Mouse (Mus musculus) lung, adult 2 months (tissue): ENCODE results near the gene Ccl12. TPM values are rescaled to one million over a fixed set of nuclear protein-coding genes. Genes with fewer than 3 reads are reported as not detected.

ENCODE experiments used
- DNase-seq: peaks from one replicate; pipeline ENCODE4 v3.0.0; 2022
- H3K4me1 ChIP-seq: fragments of 200-500 bp; 2 replicates; pipeline ENCODE4 v1.6.1; 2011; ENCODE audit warnings: low read length; ENCODE audit not compliant: control insufficient read depth, insufficient read depth
- H3K4me3 ChIP-seq: fragments of 200-500 bp; replicated peaks from 2 replicates; pipeline ENCODE3; 2011; ENCODE audit warnings: low read depth, mild to moderate bottlenecking, control low read depth, low read length; ENCODE audit errors: extremely low read depth
- CTCF ChIP-seq: fragments of 200-500 bp; IDR thresholded peaks from 2 replicates; pipeline ENCODE4 v1.5.1; 2011; ENCODE audit warnings: mild to moderate bottlenecking, low read length, control low read depth; ENCODE audit not compliant: insufficient read depth
- POLR2A ChIP-seq: fragments of 200-500 bp; IDR thresholded peaks from 2 replicates; pipeline ENCODE4 v1.6.1; 2011; ENCODE audit warnings: low read depth, mild to moderate bottlenecking, control low read depth, low read length, borderline replicate concordance; ENCODE audit errors: extremely low read depth
- WGBS: fragments of 180-500 bp; shearing (Covaris S2); methylation state at CpG from one replicate; pipeline ENCODE4 v1.1.7; 2018; 5-methylcytosine and 5-hydroxymethylcytosine counted together
- polyA plus RNA-seq: library from polyadenylated mRNA; depleted of rRNA; stranded (reverse); fragments of >200 nt; gene quantifications from 2 replicates; pipeline ENCODE4 v1.2.3, GENCODE M21; 2012

Ccl12 gene
- polyA plus RNA-seq, 1 experiment = 2.9 TPM

DNA sequence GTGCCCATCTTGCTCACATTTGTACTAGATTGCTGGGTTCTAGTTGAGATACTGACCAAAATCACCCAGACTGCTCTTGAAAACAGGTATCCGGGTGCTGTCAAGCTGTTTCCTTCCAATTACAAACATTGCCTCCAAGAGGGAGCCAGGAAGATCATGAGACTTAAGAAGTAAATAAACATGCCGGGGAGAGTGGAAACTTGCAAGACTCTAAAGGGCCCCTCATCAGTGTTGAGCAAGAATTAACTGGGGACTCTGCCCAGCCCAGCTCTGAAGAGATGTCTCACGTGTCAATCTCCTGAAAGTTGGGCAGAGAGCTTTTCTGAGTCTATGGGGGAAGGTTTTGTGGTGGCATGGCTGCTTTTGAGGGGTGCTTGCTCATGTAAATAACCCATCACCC lies 24.6 kb upstream of the Ccl12 start:
- Histone ChIP-seq H3K4me1 (no peaks in the 10 kb centered on the region; the same call in 1 of the 2 replicates), H3K4me3 (no peak overlapping the region)
- TF ChIP-seq POLR2A (no peak), CTCF (no peak)
- 24% methylated on average over 3 of the region's 3 CpGs for WGBS
- no peak for DNase-seq

DNA sequence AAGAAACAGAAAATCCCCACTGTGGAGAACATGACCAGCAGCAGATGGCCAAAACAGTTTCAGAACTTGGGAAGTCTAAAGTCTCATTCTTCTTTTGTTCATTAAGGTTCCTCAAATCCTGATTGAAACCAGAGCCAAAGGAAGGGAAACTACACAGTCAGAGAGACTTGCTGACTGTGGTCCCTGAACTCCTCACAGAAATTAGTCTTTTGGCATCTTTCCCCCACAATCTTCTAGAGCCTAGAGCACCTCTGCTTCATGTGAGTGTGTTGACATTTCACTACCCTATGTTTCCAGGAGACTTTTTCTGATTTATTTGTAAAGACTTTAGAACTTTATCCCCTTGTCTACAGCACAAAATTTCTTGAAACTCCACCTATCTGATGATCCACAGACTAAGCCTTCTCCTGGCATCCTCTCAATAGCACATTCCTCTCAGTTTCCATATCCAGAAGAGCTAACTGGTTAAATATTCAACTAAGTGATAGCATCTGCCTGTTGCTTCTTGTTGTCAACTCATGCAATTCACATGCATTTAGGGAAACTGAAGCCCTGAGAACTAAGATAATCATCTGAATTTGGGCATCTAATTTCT lies 23.4 kb upstream of the Ccl12 start:
- no peaks in the 10 kb centered on the region; the same call in 1 of the 2 replicates for H3K4me1 ChIP-seq
- no peak overlapping the region for H3K4me3 ChIP-seq
- DNase-seq = no peak
- TF ChIP-seq POLR2A = no peak
- no peak for TF ChIP-seq CTCF

DNA sequence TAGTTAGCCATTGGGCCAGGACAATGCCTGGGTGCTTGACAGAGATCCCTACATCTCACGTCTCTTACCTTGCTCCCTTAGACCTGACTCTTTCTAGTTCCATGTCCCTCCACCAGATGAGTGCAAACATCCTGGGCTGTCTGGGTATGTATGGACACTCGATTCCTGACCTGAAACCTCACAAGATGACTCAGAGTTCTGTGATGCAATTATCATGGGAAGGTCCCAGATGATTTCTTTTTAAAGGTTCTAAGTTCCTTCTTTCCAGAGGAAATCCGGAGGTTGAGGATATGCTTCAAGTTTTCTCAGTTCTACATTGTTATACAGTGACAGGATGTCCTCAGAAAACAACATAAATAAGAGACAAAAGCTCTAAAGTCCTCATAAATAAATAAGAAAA lies 20.8 kb upstream of the Ccl12 start:
- no peak for TF ChIP-seq POLR2A
- TF ChIP-seq CTCF = no peak
- Histone ChIP-seq H3K4me3 (no peak overlapping the region), H3K4me1 (no peaks in the 10 kb centered on the region; the same call in 1 of the 2 replicates)
- no peak for DNase-seq
- 58% methylated on average over 3 of the region's 3 CpGs for WGBS

DNA sequence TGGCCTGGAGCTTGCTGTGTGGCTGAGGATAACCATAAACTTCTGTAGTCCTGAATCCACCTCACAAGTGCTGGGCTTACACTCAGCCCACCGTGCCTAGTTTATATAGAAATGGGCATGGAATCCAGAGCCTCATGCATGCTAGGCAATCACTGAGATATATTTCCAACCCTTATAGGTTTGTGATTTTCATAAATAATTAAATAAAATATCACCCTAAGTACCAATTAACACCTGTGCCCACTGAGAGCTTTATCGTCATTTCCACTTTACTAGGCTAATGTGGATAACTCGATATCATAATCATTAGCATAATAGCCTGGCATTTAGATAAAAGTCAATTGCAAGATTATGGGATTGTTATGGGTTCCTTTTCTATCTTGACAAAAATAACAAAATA lies 17.3 kb upstream of the Ccl12 start:
- no peak for DNase-seq
- H3K4me1 ChIP-seq = no peaks in the 10 kb centered on the region
- 92% methylated on average over 3 of the region's 3 CpGs for WGBS

DNA sequence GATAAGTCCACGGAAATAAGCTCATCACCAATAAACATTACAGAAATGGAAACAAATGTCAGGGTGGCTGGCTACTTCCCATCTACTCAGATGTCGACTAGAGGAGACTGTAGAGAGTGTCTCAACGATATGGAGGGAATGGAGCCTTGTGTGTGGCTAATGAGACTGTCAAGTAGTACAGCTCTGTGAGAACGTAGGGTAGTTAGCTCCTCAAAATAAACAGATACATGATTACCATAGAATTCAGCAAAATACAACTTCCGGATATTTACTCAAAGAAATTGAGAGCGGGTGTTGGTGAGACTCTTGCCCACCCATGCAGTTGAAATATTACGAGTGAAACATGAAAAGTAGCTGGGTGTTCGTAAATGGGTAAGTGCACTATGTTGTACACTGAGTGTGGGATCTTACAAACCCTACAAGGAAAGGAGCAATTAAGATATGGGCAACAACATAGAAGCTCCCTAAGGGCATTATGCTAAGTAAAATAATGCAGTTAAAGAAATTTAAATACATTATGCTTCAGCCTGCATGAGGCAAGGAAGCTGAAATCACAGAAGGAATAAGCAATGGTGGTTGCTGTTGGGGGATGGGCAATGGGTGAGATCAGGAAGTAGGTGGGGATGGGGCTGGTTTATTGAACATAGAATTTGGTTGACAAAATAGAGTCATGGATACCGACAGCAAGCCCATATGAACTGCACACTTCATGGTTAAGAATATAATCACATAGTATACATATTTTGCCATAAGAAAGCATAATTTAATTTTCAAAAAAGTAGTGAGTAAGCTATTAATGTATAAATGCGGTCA lies 1.9 kb upstream of the Ccl12 start:
- 60% methylated on average over 10 of the region's 10 CpGs for WGBS
- Histone ChIP-seq H3K4me1 (no peaks in the 10 kb centered on the region), H3K4me3 (no peak overlapping the region)
- TF ChIP-seq POLR2A = no peak
- TF ChIP-seq CTCF = no peak
- DNase-seq = no peak

More for the DNA sequence above, 17.3 kb upstream of the Ccl12 start:
- no peak overlapping the region for H3K4me3 ChIP-seq
- TF ChIP-seq CTCF (no peak), POLR2A (no peak)

DNA sequence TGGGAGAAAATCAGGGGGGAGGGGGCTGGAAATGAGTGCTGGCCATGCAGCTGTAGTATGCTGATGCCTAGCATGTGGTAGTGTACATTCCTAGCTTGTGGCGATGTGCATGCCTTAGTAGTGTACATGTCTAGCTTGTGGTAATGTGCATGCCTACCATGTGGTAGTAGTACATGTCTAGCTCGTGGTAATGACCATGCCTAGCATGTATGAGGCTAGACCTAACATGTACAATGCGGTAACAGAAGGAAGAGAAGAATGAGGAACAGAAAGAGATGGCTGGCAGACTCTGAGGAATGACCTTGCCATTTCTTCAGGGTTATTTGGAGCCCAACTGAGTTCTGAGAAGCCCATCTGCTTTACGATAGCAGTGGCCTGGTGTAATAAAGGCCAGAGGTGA lies 558 bp upstream of the Ccl12 start:
- TF ChIP-seq CTCF = no peak
- no peak for TF ChIP-seq POLR2A
- no peak overlapping the region for H3K4me3 ChIP-seq
- 72% methylated on average over 4 of the region's 4 CpGs for WGBS
- DNase-seq = no peak
- H3K4me1 ChIP-seq = no peaks in the 10 kb centered on the region

DNA sequence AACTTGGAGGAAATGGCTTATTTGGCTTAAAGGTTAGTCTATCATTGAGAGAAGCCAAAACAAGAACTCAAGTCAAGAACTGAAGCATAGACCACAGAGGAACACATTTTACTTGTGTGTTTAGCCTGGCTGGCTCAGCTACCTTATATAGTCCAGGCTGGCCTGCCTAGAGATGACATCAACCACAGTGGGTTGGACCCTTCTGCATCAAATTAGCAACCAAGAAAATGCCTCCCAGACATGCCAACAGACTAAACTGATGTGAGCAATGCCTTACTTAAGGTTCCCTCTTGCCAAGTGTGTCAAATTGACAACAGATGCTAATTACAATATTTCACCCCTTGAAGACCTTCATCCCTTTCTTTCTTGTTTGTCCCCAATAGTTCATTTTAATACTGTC lies 8.0 kb downstream of the Ccl12 start:
- DNase-seq = no peak
- H3K4me3 ChIP-seq = no peak overlapping the region
- TF ChIP-seq CTCF (no peak), POLR2A (no peak)

DNA sequence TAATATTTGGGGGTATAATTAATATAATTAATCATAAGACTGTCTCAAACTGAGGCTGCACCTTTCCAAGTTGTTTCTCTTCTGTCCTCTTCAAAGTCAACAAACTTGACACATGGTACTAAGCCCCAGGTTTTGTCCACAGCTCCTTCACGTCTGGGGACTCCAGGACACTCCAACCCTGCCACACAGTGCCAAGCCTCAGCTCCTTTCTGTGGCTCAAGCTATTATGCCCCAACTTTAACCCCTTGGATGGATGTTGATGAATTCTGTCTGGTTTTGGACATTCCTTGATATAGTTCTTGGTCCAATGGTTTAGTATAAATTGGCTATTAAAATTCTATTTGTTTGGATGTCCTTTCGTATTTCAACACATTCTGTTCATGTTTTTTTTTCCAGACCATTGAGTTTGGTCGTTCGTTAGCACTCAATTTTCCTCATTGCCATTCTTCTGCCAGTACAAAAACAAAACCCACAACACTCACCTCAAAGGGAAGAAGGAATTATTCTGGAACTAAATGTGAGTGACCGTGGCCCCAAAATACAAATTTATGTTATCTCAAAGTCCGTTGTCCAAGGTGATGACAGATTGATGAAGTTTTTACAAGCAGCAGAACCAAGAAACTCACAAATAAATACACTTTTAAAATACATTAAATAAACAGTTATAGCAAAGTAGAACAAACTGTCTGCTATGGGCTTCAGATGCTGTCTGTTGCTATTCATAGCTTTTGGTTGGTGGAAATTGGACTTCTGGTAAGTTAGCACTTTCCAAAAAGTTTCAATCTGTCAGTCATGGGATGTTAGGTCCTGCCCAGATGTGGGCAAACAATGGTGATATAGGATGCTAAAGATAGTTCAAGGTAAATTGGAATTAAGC lies 9.0 kb downstream of the Ccl12 start:
- no peak for DNase-seq
- Histone ChIP-seq H3K4me3 (no peak overlapping the region), H3K4me1 (no peaks in the 10 kb centered on the region)
- TF ChIP-seq POLR2A (no peak), CTCF (no peak)
- WGBS = 38% methylated on average over 6 of the region's 6 CpGs

More for the DNA sequence above, 8.0 kb downstream of the Ccl12 start:
- no peaks in the 10 kb centered on the region for H3K4me1 ChIP-seq

DNA sequence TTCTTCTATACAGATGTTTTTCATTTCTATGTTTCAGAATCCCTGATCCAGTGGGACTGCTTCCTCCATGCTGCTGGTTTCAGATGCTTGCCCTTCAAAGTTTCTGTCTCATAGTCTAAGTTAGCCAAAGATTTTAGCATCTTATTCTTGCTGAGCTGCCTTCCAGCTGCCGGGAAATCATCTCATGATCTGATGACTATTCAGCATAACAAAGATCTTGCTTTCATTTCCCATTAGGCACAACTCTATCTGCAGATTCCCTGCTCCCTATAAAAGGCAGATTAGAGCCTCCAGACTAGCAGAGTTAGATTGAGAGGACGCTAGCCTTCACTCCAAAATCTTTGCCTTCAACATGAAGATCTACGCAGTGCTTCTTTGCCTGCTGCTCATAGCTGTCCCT lies 13.2 kb downstream of the Ccl12 start, which contains the start of gene Ccl8:
TSS of gene Ccl8 (plus strand) at position 301 of the 400 bp plus-strand sequence.
- H3K4me1 ChIP-seq = no peaks in the 10 kb centered on the region
- no peak within 1 kb of the TSS for H3K4me3 ChIP-seq
- TF ChIP-seq CTCF = no peak
- TF ChIP-seq POLR2A = no peak
- WGBS = 79% methylated on average over 3 of the region's 3 CpGs
- DNase-seq = no peak
